Mouse (Mus musculus): ENCODE data around the gene Cacnb2. TPM values are rescaled to one million over a fixed set of nuclear protein-coding genes. Genes with fewer than 3 reads are reported as not detected.
"Not testable (repeated sequence)": the region's sequence is repeated elsewhere in the genome, so short reads cannot be mapped to it uniquely, and the experiment has no call there.

The Cacnb2 gene
- polyA plus RNA-seq, 1 experiment, result 12.5 TPM

DNA sequence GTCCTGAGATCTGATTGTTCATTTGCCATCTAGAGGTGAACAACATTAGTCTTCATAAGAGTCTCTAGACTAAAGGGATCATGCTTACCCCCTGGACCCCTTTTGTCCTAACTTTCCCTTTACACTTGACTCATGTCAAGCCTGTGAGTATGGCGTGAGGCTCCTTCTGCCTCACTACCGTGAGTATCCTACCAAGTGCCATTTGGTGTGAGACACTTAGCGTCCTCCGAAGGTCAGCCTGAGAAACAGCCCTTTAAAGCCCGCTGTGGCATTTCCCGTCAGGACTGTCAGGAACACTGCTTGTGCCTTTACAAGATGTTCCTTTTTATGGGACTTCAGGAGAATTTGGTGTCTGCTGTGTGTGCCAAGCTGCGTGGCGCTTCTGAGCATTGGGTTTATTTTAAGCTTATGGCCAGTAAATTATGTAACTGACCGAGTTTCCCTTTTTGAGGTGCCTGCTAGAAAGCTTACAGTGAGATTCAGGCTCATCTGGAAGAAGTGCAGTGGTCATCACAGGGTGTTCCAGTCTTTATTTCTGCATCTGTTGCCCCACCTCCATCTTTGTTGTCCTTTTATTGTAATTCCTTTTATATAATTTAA, 116.3 kb downstream of the Cacnb2 start:
- DNase-seq (ENCODE audit: low read depth), result no peak
- TF ChIP-seq CTCF (IDR thresholded peaks at IDR 0.05; ENCODE audit: borderline replicate concordance, extremely low read depth, insufficient read depth, insufficient read length) (no peak), POLR2A (IDR thresholded peaks at IDR 0.05; ENCODE audit: borderline replicate concordance, extremely low read depth, insufficient read depth, insufficient read length, poor library complexity, severe bottlenecking) (no peak)

DNA sequence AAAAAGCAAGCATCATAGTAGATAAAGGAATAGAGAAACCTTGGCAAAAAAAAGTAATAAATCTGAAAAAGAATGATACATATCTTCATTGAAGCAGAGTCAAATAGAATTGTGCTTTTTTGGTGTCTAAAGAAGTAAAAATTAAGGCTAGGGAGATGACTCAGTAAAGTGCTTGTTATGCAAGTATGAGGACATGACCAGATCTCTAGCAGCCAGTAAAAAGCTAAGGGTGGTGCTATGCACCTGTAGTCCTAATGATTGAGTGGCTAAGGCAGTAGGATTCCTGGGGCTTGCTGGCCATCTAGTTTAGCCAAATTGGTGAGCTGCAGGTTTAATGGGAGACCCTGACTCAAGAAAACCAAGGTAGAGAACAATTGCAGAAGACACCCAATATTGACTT, 122.5 kb downstream of the Cacnb2 start:
- DNase-seq (ENCODE audit: low read depth), result no peak
- no peak for TF ChIP-seq CTCF (IDR thresholded peaks at IDR 0.05; ENCODE audit: borderline replicate concordance, extremely low read depth, insufficient read depth, insufficient read length)
- no peak for TF ChIP-seq POLR2A (IDR thresholded peaks at IDR 0.05; ENCODE audit: borderline replicate concordance, extremely low read depth, insufficient read depth, insufficient read length, poor library complexity, severe bottlenecking)

DNA sequence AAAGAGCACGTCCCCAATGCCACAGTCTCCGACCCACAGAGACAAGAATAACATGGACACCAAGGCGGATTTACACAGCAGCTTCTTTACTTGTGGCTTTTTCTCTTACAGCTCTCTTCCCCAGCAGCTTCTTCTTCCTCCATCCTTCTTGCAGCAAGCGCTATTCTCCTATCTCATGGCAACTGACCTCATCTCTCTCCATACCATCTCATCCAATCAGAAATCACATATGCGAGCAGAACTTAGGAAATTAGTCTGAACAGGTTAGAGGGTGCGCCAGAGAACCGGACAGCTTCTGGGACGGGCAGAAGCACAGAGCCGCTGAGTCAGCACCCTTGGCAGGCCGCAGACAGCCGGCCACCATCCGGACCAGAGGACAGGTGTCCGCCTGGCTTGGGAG, 123.7 kb downstream of the Cacnb2 start:
- not testable (repeated sequence) for DNase-seq (ENCODE audit: low read depth)

DNA sequence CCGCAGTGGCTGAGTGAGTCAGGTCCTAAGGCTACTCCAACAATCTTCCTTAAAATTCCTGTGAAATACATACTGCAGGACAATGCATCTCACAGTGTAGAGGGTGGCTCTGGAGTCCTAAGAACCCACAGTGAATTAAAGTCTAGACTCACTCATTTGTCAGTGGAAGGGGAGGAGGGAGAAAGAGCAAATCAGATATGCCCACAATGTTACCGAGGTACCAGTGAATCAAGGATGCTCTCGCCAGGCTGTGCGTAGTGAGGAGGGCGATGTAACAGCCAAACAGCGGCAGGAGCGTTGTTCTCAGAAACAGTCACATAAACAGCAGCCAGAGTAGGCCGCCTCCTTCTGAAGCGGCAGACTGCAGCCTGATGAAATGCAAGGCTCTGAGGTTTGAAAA, 136.0 kb downstream of the Cacnb2 start:
- peak; percentile 72 for DNase-seq (ENCODE audit: low read depth)
- TF ChIP-seq POLR2A (IDR thresholded peaks at IDR 0.05; ENCODE audit: borderline replicate concordance, extremely low read depth, insufficient read depth, insufficient read length, poor library complexity, severe bottlenecking), result no peak
- no peak for TF ChIP-seq CTCF (IDR thresholded peaks at IDR 0.05; ENCODE audit: borderline replicate concordance, extremely low read depth, insufficient read depth, insufficient read length)

DNA sequence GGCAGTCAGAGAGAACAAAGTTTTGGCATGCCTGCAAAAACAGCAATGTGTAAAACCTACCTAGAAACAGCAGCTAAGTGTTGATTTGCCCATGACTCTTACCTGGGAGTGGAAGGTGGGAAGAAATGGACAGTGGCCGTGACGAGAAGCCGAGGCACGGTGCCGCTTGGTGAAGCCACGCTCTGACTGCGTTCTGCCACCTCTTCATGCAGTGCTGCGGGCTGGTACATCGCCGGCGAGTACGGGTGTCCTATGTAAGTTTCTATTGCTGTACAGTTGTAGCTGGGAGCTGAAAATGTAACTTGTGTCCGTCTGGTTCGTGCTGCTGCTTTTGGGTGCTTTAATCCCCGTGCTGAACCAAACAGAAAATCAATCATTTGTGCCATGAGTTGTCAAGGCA, 136.6 kb downstream of the Cacnb2 start:
- DNase-seq (ENCODE audit: low read depth), result peak; percentile 24
- TF ChIP-seq POLR2A (IDR thresholded peaks at IDR 0.05; ENCODE audit: borderline replicate concordance, extremely low read depth, insufficient read depth, insufficient read length, poor library complexity, severe bottlenecking), result no peak
- TF ChIP-seq CTCF (IDR thresholded peaks at IDR 0.05; ENCODE audit: borderline replicate concordance, extremely low read depth, insufficient read depth, insufficient read length), result no peak

DNA sequence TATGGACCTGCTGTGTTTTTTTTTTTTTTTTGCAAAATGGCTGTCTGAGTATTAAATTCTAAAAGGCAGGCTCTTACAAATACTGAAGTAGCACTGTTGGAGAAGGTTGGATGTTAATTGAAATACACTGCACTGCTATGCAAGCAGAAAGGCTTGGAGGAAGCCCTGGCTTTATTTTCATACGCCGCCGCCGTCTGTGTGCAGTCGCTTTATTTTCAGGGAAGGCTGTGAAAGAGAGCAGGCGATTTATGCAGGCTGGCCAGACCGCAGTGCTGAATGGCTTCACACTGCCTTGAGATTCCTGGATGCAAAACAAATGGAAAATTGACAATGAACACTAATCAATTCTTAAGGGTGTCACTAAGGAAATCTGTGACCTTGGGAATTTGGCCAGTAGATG, 137.5 kb downstream of the Cacnb2 start:
- DNase-seq (ENCODE audit: low read depth), result peak; percentile 84
- TF ChIP-seq POLR2A (IDR thresholded peaks at IDR 0.05; ENCODE audit: borderline replicate concordance, extremely low read depth, insufficient read depth, insufficient read length, poor library complexity, severe bottlenecking), result no peak
- TF ChIP-seq CTCF (IDR thresholded peaks at IDR 0.05; ENCODE audit: borderline replicate concordance, extremely low read depth, insufficient read depth, insufficient read length), result no peak

DNA sequence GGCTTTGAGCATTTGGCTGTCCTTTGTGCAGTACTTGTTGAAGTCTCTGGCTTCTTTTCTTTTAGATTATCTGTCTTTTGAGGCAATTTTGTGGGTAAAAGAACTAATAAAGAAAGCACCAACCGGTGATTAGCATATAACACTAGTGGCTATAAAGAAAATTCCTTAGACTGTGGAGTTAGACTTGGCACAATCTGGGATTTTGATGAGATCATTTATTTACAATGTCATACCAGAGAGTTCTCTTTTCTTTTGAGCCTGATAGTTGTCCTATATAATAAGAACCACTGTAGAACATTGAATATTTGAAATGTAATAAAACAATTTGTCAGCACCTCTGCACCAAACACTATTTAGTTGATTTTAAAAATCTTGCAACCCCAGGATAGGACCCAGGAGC, 141.9 kb downstream of the Cacnb2 start:
- TF ChIP-seq CTCF (IDR thresholded peaks at IDR 0.05; ENCODE audit: borderline replicate concordance, extremely low read depth, insufficient read depth, insufficient read length) (no peak), POLR2A (IDR thresholded peaks at IDR 0.05; ENCODE audit: borderline replicate concordance, extremely low read depth, insufficient read depth, insufficient read length, poor library complexity, severe bottlenecking) (no peak)
- no peak for DNase-seq (ENCODE audit: low read depth)

DNA sequence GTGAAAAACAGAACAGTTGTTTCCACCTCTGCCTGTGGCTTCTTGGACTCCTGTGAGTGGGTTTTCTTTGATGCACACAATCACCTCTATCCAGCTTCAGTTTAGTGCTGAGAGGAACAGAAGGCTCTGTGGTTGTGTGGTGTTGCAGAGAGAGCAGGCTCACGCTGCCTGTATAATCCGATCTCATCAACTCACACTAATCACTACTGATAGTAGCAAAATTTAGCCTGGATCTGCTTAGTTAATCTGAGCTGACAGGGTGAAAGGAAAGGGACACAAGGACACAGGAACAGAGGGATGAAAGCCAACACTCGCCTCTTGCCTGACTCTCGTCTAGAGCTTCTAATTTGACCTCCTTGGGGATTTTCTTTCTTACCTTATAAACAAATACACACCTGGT, 160.0 kb downstream of the Cacnb2 start:
- TF ChIP-seq CTCF (IDR thresholded peaks at IDR 0.05; ENCODE audit: borderline replicate concordance, extremely low read depth, insufficient read depth, insufficient read length) (no peak), POLR2A (IDR thresholded peaks at IDR 0.05; ENCODE audit: borderline replicate concordance, extremely low read depth, insufficient read depth, insufficient read length, poor library complexity, severe bottlenecking) (no peak)
- peak; percentile 17 for DNase-seq (ENCODE audit: low read depth)

DNA sequence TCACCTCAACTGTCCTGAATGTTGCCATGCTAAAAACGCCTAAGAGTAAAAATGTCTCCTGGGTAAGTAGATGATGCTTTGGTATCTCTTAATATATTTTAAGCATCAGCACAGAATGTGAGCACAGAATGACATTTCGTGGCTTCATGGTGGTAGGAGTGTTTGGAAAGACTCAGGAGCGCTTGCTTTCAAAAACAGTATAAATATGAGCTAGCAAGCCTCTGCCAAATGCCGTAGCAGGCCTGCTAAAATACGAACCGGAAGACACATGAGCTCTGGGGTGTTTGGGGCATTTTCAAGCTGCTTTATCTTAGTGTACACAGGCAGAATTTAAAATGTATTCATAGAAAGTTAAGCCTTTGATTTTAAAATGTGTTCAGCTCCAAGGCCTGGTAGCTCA, 161.0 kb downstream of the Cacnb2 start:
- TF ChIP-seq CTCF (IDR thresholded peaks at IDR 0.05; ENCODE audit: borderline replicate concordance, extremely low read depth, insufficient read depth, insufficient read length) (no peak), POLR2A (IDR thresholded peaks at IDR 0.05; ENCODE audit: borderline replicate concordance, extremely low read depth, insufficient read depth, insufficient read length, poor library complexity, severe bottlenecking) (no peak)
- DNase-seq (ENCODE audit: low read depth), result no peak

DNA sequence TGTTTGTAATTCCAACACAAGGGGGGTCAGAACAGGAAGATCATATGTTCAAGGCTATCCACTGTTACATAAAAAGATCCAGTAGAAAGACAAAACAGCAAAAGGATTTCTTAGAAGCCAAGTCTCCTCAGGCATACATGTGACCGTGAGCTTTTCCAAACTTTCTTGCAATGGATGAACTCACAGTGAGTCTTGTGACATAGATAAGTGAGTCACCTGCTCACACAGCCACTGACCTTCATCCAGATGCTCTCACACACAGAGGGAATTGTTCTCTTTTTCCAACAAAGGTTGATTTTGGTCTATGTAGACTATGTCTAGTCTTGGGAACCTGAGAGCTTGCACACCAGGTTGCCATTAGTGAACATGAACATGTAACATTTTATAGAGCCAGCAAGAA, 166.6 kb downstream of the Cacnb2 start:
- no peak for TF ChIP-seq CTCF (IDR thresholded peaks at IDR 0.05; ENCODE audit: borderline replicate concordance, extremely low read depth, insufficient read depth, insufficient read length)
- TF ChIP-seq POLR2A (IDR thresholded peaks at IDR 0.05; ENCODE audit: borderline replicate concordance, extremely low read depth, insufficient read depth, insufficient read length, poor library complexity, severe bottlenecking), result no peak
- no peak for DNase-seq (ENCODE audit: low read depth)

DNA sequence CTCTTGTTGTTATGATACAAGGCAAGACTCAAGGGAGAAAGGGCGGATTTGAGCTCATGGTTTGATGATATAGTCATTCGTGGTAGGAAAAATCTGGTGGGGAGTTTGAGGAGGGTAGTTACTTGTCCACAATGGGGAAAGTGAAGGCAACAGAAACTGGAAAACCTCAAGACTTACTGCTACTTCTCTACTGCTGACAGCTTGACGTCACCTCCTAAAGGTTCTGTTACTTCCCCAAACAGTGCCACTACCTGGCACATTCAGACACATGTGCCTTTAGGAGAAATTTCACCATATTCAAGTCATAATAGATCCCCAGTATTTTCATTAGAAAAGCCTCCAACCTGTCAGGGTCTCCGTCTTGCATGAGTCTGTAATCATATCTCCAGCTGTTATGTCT, 167.7 kb downstream of the Cacnb2 start:
- no peak for TF ChIP-seq CTCF (IDR thresholded peaks at IDR 0.05; ENCODE audit: borderline replicate concordance, extremely low read depth, insufficient read depth, insufficient read length)
- no peak for TF ChIP-seq POLR2A (IDR thresholded peaks at IDR 0.05; ENCODE audit: borderline replicate concordance, extremely low read depth, insufficient read depth, insufficient read length, poor library complexity, severe bottlenecking)
- DNase-seq (ENCODE audit: low read depth), result no peak

DNA sequence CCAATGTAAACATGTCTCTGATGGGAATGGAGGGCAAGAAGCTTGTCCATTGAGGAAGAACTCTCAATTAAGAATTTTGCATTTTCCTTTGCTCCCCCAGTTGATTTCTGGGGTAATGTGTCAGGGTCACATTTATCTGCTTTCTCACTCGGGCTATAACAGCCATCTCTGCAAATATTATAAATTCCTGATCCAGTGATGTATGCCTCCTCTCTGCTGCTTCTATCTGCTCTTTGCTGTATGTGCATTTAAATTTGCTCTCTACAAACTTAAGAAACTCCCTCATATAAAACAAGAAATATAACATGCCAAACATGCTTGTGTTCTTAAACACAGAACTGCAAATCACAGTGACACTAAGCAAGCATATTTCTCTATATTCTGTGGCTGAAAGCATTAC, 171.5 kb downstream of the Cacnb2 start:
- no peak for TF ChIP-seq POLR2A (IDR thresholded peaks at IDR 0.05; ENCODE audit: borderline replicate concordance, extremely low read depth, insufficient read depth, insufficient read length, poor library complexity, severe bottlenecking)
- no peak for TF ChIP-seq CTCF (IDR thresholded peaks at IDR 0.05; ENCODE audit: borderline replicate concordance, extremely low read depth, insufficient read depth, insufficient read length)

More for the DNA sequence above, 171.5 kb downstream of the Cacnb2 start:
- no peak for DNase-seq (ENCODE audit: low read depth)
